Mouse (Mus musculus) frontal cortex, postnatal 14 days (tissue): ENCODE measurements at regions not wholly inside any gene's neighbourhood (a gene's known extent, or its start where the extent isn't known, plus 50 kb on each side); places are given as distances from the start of the nearest gene placed in this dataset.

Experiments
- DNase-seq, 2 experiments: peaks; one replicate each; pipeline ENCODE4 v3.0.0; 2022; ENCODE audit warnings: low spot score in 2 of 2

- DNase-seq, result no peak
Measured at GRCm38 (mm10) chr10:124318761-124319160, 1055.0 kb downstream of the Fam19a2 start.

GRCm38 (mm10) chr10:124320191-124321110 is 1056.7 kb downstream of the Fam19a2 start:
- DNase-seq, result no peak

GRCm38 (mm10) chr10:124332491-124332890 is 1056.8 kb downstream of the Slc16a7 start:
- no peak for DNase-seq

- no peak for DNase-seq
Measured at GRCm38 (mm10) chr10:124338923-124339322, 1050.3 kb downstream of the Slc16a7 start.

- peak; percentile 6 for DNase-seq
Measured at GRCm38 (mm10) chr10:124349300-124349699, 1040.0 kb downstream of the Slc16a7 start.

- no peak for DNase-seq
Measured at GRCm38 (mm10) chr10:124362795-124363194, 1026.5 kb downstream of the Slc16a7 start.

- no peak for DNase-seq
Measured at GRCm38 (mm10) chr10:124370994-124371393, 1018.3 kb downstream of the Slc16a7 start.

GRCm38 (mm10) chr10:124402647-124403046 is 986.6 kb downstream of the Slc16a7 start:
- no peak for DNase-seq

GRCm38 (mm10) chr10:124409633-124410032 is 979.6 kb downstream of the Slc16a7 start:
- no peak for DNase-seq

- DNase-seq, result no peak
Measured at GRCm38 (mm10) chr10:124416531-124416930, 972.7 kb downstream of the Slc16a7 start.

GRCm38 (mm10) chr10:124423418-124423817 is 965.8 kb downstream of the Slc16a7 start:
- no peak for DNase-seq
